Mouse (Mus musculus): ENCODE measurements around the gene Atp23.

- TF ChIP-seq POLR2A (IDR thresholded peaks at IDR 0.05; ENCODE audit: borderline replicate concordance, extremely low read depth, insufficient read depth, insufficient read length, poor library complexity, severe bottlenecking) (no peak), CTCF (IDR thresholded peaks at IDR 0.05; ENCODE audit: borderline replicate concordance, extremely low read depth, insufficient read depth, insufficient read length) (no peak)
Observed at GRCm38 (mm10) chr10:126822418-126822817, 78.7 kb downstream of the Atp23 start.

All from brain, embryonic 14.5 days (tissue).